Mouse (Mus musculus) gastrocnemius, adult 2 months (tissue): ENCODE data around the gene Mrps5. TPM values are rescaled to one million over a fixed set of nuclear protein-coding genes. Genes with fewer than 3 reads are reported as not detected.

Experiments
- DNase-seq: peaks from one replicate; pipeline ENCODE4 v3.0.0; 2022
- H3K27ac ChIP-seq: fragments of 200-600 bp; 2 replicates; pipeline ENCODE4 v1.8.1; 2022; ENCODE audit warnings: mild to moderate bottlenecking
- H3K4me3 ChIP-seq: fragments of 200-600 bp; 2 replicates; pipeline ENCODE4 v1.8.1; 2022; ENCODE audit warnings: mild to moderate bottlenecking, moderate library complexity
- CTCF ChIP-seq: fragments of 200-600 bp; IDR thresholded peaks from 2 replicates; pipeline ENCODE4 v1.8.1; 2022; ENCODE audit warnings: antibody characterized with exemption, mild to moderate bottlenecking, moderate library complexity
- intact Hi-C: fragments of 180-260 bp; cut with DNase I; formaldehyde crosslinking; loops from one replicate; pipeline ENCODE4 v1.15.1; 2025
- total RNA-seq, 2 experiments: library from RNA; stranded (reverse); gene quantifications; 2 replicates each; pipeline ENCODE4 v1.2.3; 2021

The Mrps5 gene
- total RNA-seq, 2 experiments from 2014 or later: 74.1 to 96.2 TPM

DNA sequence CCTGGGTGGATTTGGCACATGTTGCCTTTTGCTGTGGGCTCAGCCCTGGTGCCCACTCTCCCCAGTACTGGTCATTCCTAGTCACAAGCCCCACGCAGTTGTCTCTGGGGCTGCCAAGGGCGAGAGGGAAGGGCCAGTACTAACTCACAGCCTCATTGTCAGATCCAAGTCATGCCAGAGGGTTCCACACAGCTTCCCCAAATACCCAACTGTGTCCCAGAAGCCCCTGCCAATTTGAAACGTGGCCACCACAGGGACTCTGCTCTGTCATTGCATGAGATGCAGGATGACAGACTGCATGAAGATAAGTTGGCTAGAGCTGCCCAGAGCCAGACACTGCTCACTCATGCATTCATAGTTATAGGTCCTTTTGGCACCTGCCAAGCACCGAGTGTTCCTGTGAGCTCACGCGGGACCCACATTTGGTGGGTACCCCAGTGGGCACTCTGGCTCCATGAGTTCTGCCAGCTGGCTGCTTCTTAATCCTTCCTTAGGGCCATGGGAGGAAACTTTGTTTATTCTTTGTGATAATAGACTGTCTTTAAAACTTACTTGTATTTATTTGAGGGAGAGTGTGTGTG is 41.1 kb downstream of the Mrps5 start:
- no peak overlapping the region for H3K27ac ChIP-seq
- DNase-seq: no peak
- H3K4me3 ChIP-seq: no peak overlapping the region
- TF ChIP-seq CTCF: no peak
- intact Hi-C loops: no loop called here

- no peak overlapping the region for H3K4me3 ChIP-seq
- intact Hi-C loops: no loop called here
- TF ChIP-seq CTCF: no peak
Observed at GRCm38 (mm10) chr2:127632601-127633000, 45.6 kb downstream of the Mrps5 start.

DNA sequence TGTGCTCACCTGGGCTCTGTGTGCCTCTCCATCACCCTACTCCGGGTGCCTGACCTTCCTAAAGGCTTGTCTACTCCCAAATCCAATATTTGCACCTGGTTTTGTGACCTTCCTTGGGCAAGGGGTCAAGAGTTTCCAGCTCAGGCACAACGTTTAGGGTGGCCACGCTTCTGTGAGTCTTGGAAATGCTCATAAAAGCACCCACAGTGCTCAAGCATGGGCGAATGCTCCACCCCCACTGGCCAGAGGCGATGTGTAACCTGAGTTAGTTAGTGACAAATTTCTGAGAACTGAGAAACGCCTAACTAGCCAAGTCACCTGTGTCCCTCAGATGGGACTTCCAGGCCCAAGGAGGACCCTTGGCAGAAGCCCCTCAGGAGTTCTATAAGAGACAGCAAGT is 48.6 kb downstream of the Mrps5 start:
- DNase-seq: no peak
- no peak for TF ChIP-seq CTCF
- intact Hi-C loops: no loop called here
- Histone ChIP-seq H3K27ac (no peak overlapping the region), H3K4me3 (no peak overlapping the region)

More at GRCm38 (mm10) chr2:127632601-127633000, 45.6 kb downstream of the Mrps5 start:
- no peak for DNase-seq
- H3K27ac ChIP-seq: no peak overlapping the region

DNA sequence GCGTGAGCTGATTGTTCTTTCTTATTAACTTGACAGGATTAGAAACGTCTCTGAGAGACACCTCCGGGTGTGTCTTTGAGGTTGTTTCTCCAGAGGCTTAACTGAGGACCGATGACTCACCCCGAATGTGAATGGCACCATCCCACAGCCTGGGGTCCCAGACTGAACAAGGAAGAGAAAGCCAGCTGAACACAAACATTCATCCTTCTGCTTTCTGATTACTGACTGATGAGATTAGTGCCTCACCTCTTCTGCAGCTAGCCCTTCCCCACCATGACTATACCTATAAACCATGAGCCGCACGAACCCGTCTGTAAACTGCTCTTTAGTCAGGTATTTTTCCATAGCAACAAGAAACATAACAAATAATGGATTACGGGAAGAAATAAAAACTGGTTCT is 52.0 kb downstream of the Mrps5 start:
- H3K4me3 ChIP-seq: no peak overlapping the region
- H3K27ac ChIP-seq: no peak overlapping the region
- no peak for TF ChIP-seq CTCF
- DNase-seq: no peak
- intact Hi-C loops: no loop called here

DNA sequence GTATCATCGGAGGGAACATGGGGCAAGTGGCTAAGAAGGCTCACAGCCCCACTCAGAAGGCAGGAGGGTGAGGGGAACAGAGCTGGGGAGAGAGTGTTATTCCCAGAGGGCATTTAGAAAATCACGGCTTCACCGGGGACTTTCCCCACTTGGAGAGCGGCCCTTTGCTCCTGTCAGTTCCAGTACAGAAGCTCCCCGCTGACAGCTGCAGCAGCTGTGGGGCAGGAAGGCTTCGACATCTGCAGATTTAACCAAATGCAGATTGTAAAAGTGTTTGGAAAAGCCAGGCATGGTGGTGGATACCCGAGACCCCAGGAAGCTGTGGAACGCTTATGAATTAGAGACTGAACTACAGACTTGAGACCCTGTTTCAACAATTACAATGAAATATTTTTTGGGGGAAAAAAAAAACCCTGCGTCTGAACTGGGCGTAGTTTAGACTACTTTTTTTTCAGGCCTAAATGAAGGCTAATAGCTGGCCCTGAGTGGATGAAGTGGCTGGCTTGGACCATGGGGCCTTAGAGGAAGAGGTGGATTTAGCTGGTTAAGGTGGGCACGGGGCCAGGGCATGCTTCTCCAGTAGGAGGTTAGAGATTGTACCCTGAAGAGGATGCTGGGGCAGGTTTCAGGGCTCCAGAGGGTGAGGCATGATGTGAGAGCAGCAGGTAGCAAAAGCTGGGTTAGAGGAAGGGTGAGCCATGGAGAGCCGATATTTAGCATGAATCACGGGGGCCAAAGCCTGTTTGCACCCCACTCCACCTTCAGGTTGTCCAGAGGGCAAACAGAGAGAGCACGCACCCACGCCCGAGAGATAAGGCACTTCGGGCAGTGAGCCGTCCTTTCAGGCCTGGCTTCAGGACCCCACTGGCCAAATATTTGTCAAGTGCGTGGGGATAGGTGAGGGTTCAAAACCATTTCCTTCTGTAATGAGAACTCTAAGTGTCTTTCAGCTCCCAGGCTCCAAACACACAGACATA is 57.0 kb downstream of the Mrps5 start:
- no peak overlapping the region for H3K4me3 ChIP-seq
- no peak for TF ChIP-seq CTCF
- H3K27ac ChIP-seq: no peak overlapping the region
- intact Hi-C loops: no loop called here
- DNase-seq: no peak

GRCm38 (mm10) chr2:127646875-127647274 is 59.9 kb downstream of the Mrps5 start:
- intact Hi-C loops: no loop called here
- no peak overlapping the region for H3K27ac ChIP-seq
- H3K4me3 ChIP-seq: no peak overlapping the region
- no peak for DNase-seq
- no peak for TF ChIP-seq CTCF

GRCm38 (mm10) chr2:127648145-127648544 is 61.1 kb downstream of the Mrps5 start:
- no peak overlapping the region for H3K27ac ChIP-seq
- TF ChIP-seq CTCF: no peak
- no peak overlapping the region for H3K4me3 ChIP-seq
- no peak for DNase-seq
- intact Hi-C loops: no loop called here

GRCm38 (mm10) chr2:127649921-127650320 is 62.9 kb downstream of the Mrps5 start:
- TF ChIP-seq CTCF: no peak
- intact Hi-C loops: no loop called here
- DNase-seq: no peak
- no peak overlapping the region for H3K27ac ChIP-seq
- H3K4me3 ChIP-seq: no peak overlapping the region

GRCm38 (mm10) chr2:127651601-127652000 is 64.6 kb downstream of the Mrps5 start:
- DNase-seq: no peak
- Histone ChIP-seq H3K4me3 (no peak overlapping the region), H3K27ac (no peak overlapping the region)
- no peak for TF ChIP-seq CTCF
- intact Hi-C loops: no loop called here

DNA sequence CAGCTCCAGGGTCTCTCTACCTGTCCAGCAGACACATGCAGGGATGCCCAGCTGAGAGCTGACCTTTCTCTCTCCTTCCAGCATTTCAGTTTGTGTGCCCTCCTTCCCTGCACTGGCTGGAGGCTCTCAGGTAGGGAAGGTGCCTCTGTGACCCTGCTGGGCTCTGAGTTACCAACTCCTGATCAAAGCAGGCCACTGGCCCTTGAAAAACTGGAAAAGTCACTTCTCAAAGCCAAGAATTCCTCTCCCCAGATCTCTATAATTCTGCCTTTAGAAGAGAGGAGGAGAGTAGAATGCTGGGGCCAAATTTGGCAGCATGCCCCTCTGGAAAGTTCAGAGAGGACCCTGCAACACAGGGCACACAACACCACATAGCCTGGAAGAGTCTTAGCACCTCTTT is 65.3 kb downstream of the Mrps5 start:
- intact Hi-C loops: no loop called here
- no peak overlapping the region for H3K27ac ChIP-seq
- TF ChIP-seq CTCF: no peak

DNA sequence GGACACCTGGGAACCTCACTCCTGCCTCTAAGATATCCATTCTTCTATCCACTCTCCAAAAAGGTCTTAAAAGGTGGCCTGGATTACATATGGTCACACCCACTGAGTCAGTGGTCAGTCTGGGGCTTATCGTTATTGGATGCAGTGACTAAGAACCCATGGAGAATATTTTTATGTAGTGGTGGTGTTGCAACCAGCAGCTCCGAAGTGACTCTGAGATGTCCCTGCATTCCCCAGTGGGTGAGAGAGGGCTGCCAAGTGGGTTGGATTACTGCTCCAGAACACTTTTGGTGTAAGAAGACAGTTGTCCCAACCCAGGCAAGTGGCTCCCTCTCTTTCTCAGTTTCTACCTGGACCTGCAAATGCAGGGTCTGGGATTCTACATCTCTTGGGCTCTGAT is 65.8 kb downstream of the Mrps5 start:
- no peak for DNase-seq
- Histone ChIP-seq H3K27ac (no peak overlapping the region), H3K4me3 (no peak overlapping the region)
- intact Hi-C loops: no loop called here
- no peak for TF ChIP-seq CTCF

More for the DNA sequence above, 65.3 kb downstream of the Mrps5 start:
- no peak overlapping the region for H3K4me3 ChIP-seq
- no peak for DNase-seq

GRCm38 (mm10) chr2:127654786-127655185 is 67.8 kb downstream of the Mrps5 start:
- DNase-seq: no peak
- TF ChIP-seq CTCF: no peak
- intact Hi-C loops: no loop called here
- no peak overlapping the region for H3K27ac ChIP-seq
- H3K4me3 ChIP-seq: no peak overlapping the region; the same call in 1 of the 2 replicates

GRCm38 (mm10) chr2:127655419-127655818 is 68.4 kb downstream of the Mrps5 start:
- Histone ChIP-seq H3K4me3 (peak overlapping the region; percentile 70), H3K27ac (peak overlapping the region; percentile 46; the same call in 1 of the 2 replicates)
- DNase-seq: no peak
- TF ChIP-seq CTCF: no peak
- intact Hi-C loops: no loop called here
